Mouse (Mus musculus) forebrain, postnatal 0 days (tissue): ENCODE measurements at regions not wholly inside any gene's neighbourhood (a gene's known extent, or its start where the extent isn't known, plus 50 kb on each side); places are given as distances from the start of the nearest gene placed in this dataset.

Source experiments
- ATAC-seq: fragments of 200-750 bp; cut with Nextera tagmentation; 2 replicates; pipeline ENCODE4 v1.8.0; 2017; ENCODE audit warnings: mild to moderate bottlenecking, moderate library complexity
- DNase-seq: peaks from one replicate; pipeline ENCODE4 v3.0.0-alpha.2; 2015
- H3K27ac ChIP-seq: fragments of 300-500 bp; sonication (generic); 2 replicates; pipeline ENCODE4 v1.5.1; 2014; ENCODE audit warnings: low read depth, mild to moderate bottlenecking, antibody characterized with exemption, low read length, moderate library complexity, mixed read lengths
- H3K27me3 ChIP-seq: fragments of 300-500 bp; sonication (generic); 2 replicates; pipeline ENCODE4 v1.6.1; 2014; ENCODE audit warnings: mild to moderate bottlenecking, low read length, mixed read lengths; ENCODE audit not compliant: insufficient read depth
- H3K36me3 ChIP-seq: fragments of 300-500 bp; sonication (generic); 2 replicates; pipeline ENCODE4 v1.6.1; 2014; ENCODE audit warnings: mild to moderate bottlenecking, moderate library complexity; ENCODE audit not compliant: insufficient read depth
- H3K4me1 ChIP-seq: fragments of 300-500 bp; sonication (generic); 2 replicates; pipeline ENCODE4 v1.6.1; 2014; ENCODE audit warnings: antibody characterized with exemption; ENCODE audit not compliant: insufficient read depth
- H3K4me2 ChIP-seq: fragments of 300-500 bp; sonication (generic); 2 replicates; pipeline ENCODE4 v1.6.1; 2014; ENCODE audit warnings: low read depth, mild to moderate bottlenecking, moderate library complexity
- H3K4me3 ChIP-seq: fragments of 300-500 bp; sonication (generic); 2 replicates; pipeline ENCODE4 v1.5.1; 2014; ENCODE audit warnings: low read depth, low read length, mixed read lengths
- H3K9ac ChIP-seq: fragments of 300-500 bp; sonication (generic); 2 replicates; pipeline ENCODE4 v1.6.1; 2014; ENCODE audit warnings: mild to moderate bottlenecking
- H3K9me3 ChIP-seq: fragments of 300-500 bp; sonication (generic); 2 replicates; pipeline ENCODE4 v1.6.1; 2016; ENCODE audit warnings: low read length
- CTCF ChIP-seq: sonication (generic); IDR thresholded peaks from 2 replicates; pipeline ENCODE4 v1.5.1; 2016; ENCODE audit warnings: antibody characterized with exemption, control low read depth, low read depth
- whole genome bisulfite sequencing: fragments of 180-500 bp; shearing (Covaris S2); extraction: QIAGEN DNeasy Blood & Tissue Kit; methylation state at CpG from one replicate; pipeline ENCODE4 v1.1.7; 2014; 5-methylcytosine and 5-hydroxymethylcytosine counted together

GRCm38 (mm10) chr14:97546276-97546675 lies 623.3 kb downstream of the Dach1 start:
- 81% methylated on average over 4 of the region's 4 CpGs for WGBS
- DNase-seq, result no peak

DNA sequence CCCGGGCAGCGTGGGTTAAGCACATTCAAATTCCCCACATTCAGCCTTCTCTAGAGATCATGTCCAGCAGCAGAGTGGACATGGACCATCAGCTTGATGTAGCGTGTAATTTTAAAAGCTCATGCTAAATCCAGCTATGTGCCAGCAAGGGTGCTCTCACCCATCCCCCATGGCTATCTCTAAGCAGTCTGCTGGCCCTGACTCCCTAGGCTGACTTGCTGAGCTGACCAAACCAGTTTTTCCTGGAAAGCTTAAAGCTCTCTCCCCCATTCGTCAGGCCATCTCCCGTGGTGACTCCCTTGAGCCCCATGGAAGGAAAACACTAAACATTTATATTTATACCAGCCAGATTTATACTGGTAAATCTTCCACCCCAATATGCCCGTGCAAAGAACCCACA lies 625.3 kb downstream of the Dach1 start:
- 79% methylated on average over 6 of the region's 6 CpGs for WGBS
- Histone ChIP-seq H3K4me2 (no peak overlapping the region), H3K36me3 (no peaks in the 10 kb centered on the region), H3K4me1 (no peaks in the 10 kb centered on the region), H3K27ac (no peak overlapping the region), H3K9ac (no peak overlapping the region), H3K4me3 (no peak overlapping the region), H3K27me3 (no peaks in the 10 kb centered on the region), H3K9me3 (no peaks in the 10 kb centered on the region)
- ATAC-seq, result no peak
- no peak for TF ChIP-seq CTCF
- DNase-seq, result no peak

More at GRCm38 (mm10) chr14:97546276-97546675, 623.3 kb downstream of the Dach1 start:
- H3K27me3 ChIP-seq, result no peaks in the 10 kb centered on the region
- H3K9me3 ChIP-seq, result no peaks in the 10 kb centered on the region
- H3K27ac ChIP-seq, result no peak overlapping the region
- ATAC-seq, result no peak
- no peak for TF ChIP-seq CTCF
- no peak overlapping the region for H3K4me3 ChIP-seq
- H3K4me1 ChIP-seq, result no peaks in the 10 kb centered on the region
- no peak overlapping the region for H3K9ac ChIP-seq
- H3K4me2 ChIP-seq, result no peak overlapping the region
- no peaks in the 10 kb centered on the region for H3K36me3 ChIP-seq

DNA sequence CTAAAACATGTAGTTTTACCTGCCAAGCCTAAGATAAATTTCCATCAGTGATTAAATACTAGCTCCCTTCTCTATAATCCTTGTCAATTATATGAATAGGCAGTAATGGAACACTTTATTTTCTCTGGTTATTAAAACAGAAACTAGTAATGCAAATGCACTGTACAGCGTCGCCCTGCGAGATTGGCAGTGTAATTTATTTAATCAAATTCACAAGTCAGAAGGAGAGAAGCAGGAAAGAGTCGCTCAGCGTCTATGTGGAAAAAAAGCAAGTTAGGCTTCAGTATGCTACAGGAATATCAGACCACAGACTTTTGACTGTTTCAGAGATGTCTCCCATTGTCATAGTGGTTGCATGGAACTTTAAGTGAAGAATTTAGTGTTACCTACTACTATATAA lies 632.6 kb downstream of the Dach1 start:
- H3K36me3 ChIP-seq, result no peaks in the 10 kb centered on the region
- no peaks in the 10 kb centered on the region for H3K27me3 ChIP-seq
- H3K9me3 ChIP-seq, result no peaks in the 10 kb centered on the region
- 38% methylated on average over 5 of the region's 5 CpGs for WGBS
- H3K4me3 ChIP-seq, result no peak overlapping the region
- no peaks in the 10 kb centered on the region for H3K4me1 ChIP-seq
- H3K27ac ChIP-seq, result no peak overlapping the region
- H3K9ac ChIP-seq, result no peak overlapping the region
- DNase-seq, result peak; percentile 22
- peak; percentile 23; the same call in 1 of the 2 replicates for ATAC-seq
- TF ChIP-seq CTCF, result no peak
- H3K4me2 ChIP-seq, result no peak overlapping the region

DNA sequence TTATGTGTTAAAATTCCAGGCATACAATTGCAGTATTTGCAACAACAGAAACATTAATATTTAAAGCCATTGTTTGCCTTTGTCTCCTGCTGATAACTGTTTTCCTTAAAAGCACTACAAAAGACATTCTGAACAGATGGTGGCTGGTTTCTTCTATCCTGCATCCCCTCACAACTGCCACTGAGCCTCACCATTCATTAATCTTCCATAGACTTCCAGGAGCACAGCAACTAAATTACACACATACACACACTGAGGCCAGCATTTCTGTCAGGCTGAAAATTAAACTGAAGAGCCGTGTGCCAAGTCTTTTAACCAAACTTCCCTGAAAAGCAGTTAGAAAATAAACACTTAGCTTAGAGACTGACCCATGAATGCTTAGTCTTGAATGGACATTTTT lies 658.2 kb downstream of the Dach1 start:
- no peak overlapping the region for H3K27ac ChIP-seq
- no peaks in the 10 kb centered on the region for H3K36me3 ChIP-seq
- no peaks in the 10 kb centered on the region for H3K27me3 ChIP-seq
- no peak overlapping the region for H3K4me3 ChIP-seq
- no peak overlapping the region for H3K4me2 ChIP-seq
- ATAC-seq, result no peak
- DNase-seq, result peak; percentile 2
- no peaks in the 10 kb centered on the region for H3K9me3 ChIP-seq
- WGBS, result 9% methylated on average over 1 of the region's 1 CpGs
- H3K4me1 ChIP-seq, result no peaks in the 10 kb centered on the region
- TF ChIP-seq CTCF, result no peak
- no peak overlapping the region for H3K9ac ChIP-seq

GRCm38 (mm10) chr14:97489427-97490347 lies 679.9 kb downstream of the Dach1 start:
- no peak for TF ChIP-seq CTCF
- 52% methylated on average over 10 of the region's 10 CpGs for WGBS
- Histone ChIP-seq H3K27me3 (no peaks in the 10 kb centered on the region), H3K9me3 (no peaks in the 10 kb centered on the region), H3K27ac (no peak overlapping the region), H3K36me3 (no peaks in the 10 kb centered on the region), H3K4me2 (no peak overlapping the region), H3K9ac (no peak overlapping the region), H3K4me3 (no peak overlapping the region), H3K4me1 (no peaks in the 10 kb centered on the region)
- ATAC-seq (no peak), DNase-seq (peak; percentile 34)

- no peak for TF ChIP-seq CTCF
- no peaks in the 10 kb centered on the region for H3K9me3 ChIP-seq
- ATAC-seq (no peak), DNase-seq (no peak)
- H3K4me1 ChIP-seq, result no peaks in the 10 kb centered on the region
- H3K4me2 ChIP-seq, result no peak overlapping the region
- no peak overlapping the region for H3K27ac ChIP-seq
- H3K36me3 ChIP-seq, result no peaks in the 10 kb centered on the region
- no peaks in the 10 kb centered on the region for H3K27me3 ChIP-seq
- 50% methylated on average over 5 of the region's 5 CpGs for WGBS
- H3K4me3 ChIP-seq, result no peak overlapping the region
- H3K9ac ChIP-seq, result no peak overlapping the region
Observed at GRCm38 (mm10) chr14:97478236-97478635, 691.3 kb downstream of the Dach1 start.

DNA sequence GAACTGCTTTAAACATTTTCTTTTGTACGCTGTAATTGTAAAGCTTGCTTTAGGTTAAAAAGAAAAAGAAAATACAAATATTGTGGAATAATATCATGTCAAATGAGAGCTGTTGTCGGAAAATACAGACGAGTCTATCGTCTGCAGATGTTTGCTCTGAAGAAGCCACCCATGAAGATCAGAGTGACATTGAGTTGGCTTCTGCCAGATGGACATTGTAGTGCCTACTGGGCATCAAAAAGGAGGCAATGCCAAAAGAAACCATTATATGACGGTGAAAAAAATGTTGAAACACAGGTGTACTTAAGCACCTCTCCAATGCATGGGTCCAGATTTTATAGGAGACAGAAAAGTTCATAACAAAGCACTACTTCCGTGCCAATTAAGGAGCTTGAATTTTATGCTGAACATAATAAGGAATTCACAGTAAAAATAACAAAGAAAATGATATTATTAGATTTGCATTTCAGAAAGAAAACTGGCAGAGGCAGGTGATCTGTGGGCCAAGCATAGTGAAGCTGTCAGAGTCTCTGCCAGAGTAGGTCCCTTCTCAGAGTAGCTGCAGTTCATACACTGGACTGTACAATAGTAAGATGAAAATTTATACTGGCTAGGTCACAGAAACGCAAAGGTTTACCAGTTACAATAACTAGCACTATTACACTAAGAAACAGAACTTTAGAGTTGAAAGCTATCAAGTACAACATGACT lies 718.9 kb downstream of the Dach1 start:
- no peak for DNase-seq
- no peak for ATAC-seq

More for the DNA sequence above, 718.9 kb downstream of the Dach1 start:
- whole genome bisulfite sequencing, result 68% methylated on average over 7 of the region's 7 CpGs
- no peaks in the 10 kb centered on the region for H3K27me3 ChIP-seq
- no peak overlapping the region for H3K9ac ChIP-seq
- no peak for TF ChIP-seq CTCF
- no peak overlapping the region for H3K27ac ChIP-seq
- no peaks in the 10 kb centered on the region for H3K9me3 ChIP-seq
- H3K36me3 ChIP-seq, result no peaks in the 10 kb centered on the region
- H3K4me1 ChIP-seq, result no peaks in the 10 kb centered on the region
- no peak overlapping the region for H3K4me3 ChIP-seq
- H3K4me2 ChIP-seq, result no peak overlapping the region
